Comparison of ENCODE assay signal across 29 mouse cellular contexts in the genomic region with DNA sequence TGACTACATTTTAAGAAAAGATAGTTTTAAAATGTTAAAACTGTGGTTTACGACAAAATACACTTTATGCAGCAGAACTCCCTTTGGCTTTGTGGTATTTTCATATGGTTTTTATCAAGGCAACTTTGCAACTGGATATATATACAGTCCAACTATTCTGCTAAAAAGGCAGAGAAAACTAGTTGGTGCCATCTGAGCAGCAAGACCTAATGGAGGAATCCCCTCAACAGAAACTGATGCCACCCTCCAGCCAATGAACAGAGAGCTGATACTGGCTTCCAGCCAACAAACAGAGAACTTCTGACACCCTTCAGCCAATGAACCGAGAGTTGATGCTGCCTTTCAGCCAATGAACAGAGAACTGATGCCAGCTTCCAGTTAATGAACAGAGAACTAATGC.
DNase-seq lines count a peak whose midpoint lies in the region; ATAC-seq and TF ChIP-seq lines count a peak whose summit lies in the region.
"Had no signal": no experiment of that assay in that cellular context is flagged by ENCODE, and none has a peak within 500 bp of the region (broad histone marks: within the 10 kb centered on the region; RNA-seq: fewer than 3 reads in every experiment).

No protein-coding gene starts in this region.

- no peak overlapping the region for H3K27ac ChIP-seq in limb, embryonic 14.5 days (replicated peaks; ENCODE audit: low read depth, low read length)
- H3K27ac ChIP-seq in limb, embryonic 10.5 days, result no peak overlapping the region
- H3K27ac ChIP-seq in MEL (ENCODE audit: control insufficient read depth, low read depth, low read length), result no peak overlapping the region
- H3K27ac ChIP-seq in lung, postnatal 0 days (ENCODE audit: low read length), result no peak overlapping the region
- no peak overlapping the region for H3K27ac ChIP-seq in liver, postnatal 0 days (ENCODE audit: low read depth)
- H3K27ac ChIP-seq: embryonic facial prominence, embryonic 15.5 days; forebrain, embryonic 10.5 days; forebrain, embryonic 12.5 days had no signal

- TF ChIP-seq RAD21 in MEL (IDR thresholded peaks at IDR 0.05; ENCODE audit: low read depth, low read length), result no peak

- no peak; the same call in 1 of the 2 replicates for ATAC-seq in limb, embryonic 14.5 days (ENCODE audit: low FRiP score, low read depth)
- ATAC-seq in lung, postnatal 0 days, result no peak
- ATAC-seq in liver, postnatal 0 days, result no peak
- ATAC-seq: activated CD4-positive, CD25-positive, alpha-beta regulatory T cell, adult 4 months; CD4-positive, CD25-positive, alpha-beta regulatory T cell, adult 4 months; forebrain, embryonic 14.5 days; forebrain, embryonic 16.5 days; Patski had no signal

- TF ChIP-seq EP300 in MEL (IDR thresholded peaks at IDR 0.05; ENCODE audit: low read depth in 1 of 2, low read length in 2 of 2), result no peak
- TF ChIP-seq EP300 in lung, postnatal 0 days (IDR thresholded peaks at IDR 0.05), result no peak
- no peak for TF ChIP-seq EP300 in liver, postnatal 0 days (IDR thresholded peaks at IDR 0.05; ENCODE audit: low read depth)

- no peak for TF ChIP-seq CTCF in MEL (IDR thresholded peaks at IDR 0.05 in 2 of 3, conservative IDR thresholded peaks at IDR 0.05 in 1 of 3; ENCODE audit: control insufficient read depth in 1 of 3, insufficient read depth in 1 of 3, low read depth in 2 of 3, low read length in 3 of 3, poor library complexity in 1 of 3, severe bottlenecking in 1 of 3)
- no peak for TF ChIP-seq CTCF in brain, embryonic 14.5 days (IDR thresholded peaks at IDR 0.05; ENCODE audit: borderline replicate concordance, extremely low read depth, insufficient read depth, insufficient read length)
- TF ChIP-seq CTCF in lung, postnatal 0 days (IDR thresholded peaks at IDR 0.05), result no peak
- TF ChIP-seq CTCF in liver, postnatal 0 days (IDR thresholded peaks at IDR 0.05; ENCODE audit: low read depth), result no peak

- DNase-seq in limb, embryonic 14.5 days (ENCODE audit: low spot score), result peak; percentile 30
- DNase-seq in limb, embryonic 10.5 days (ENCODE audit: low spot score), result no peak
- peak; percentile 7 for DNase-seq in 3T3-L1 (ENCODE audit: low read depth, low spot score)
- peak; percentile 1 for DNase-seq in MEL (ENCODE audit: low read depth, low spot score)
- DNase-seq in brain, embryonic 14.5 days (ENCODE audit: low read depth), result peak; percentile 2
- no peak for DNase-seq in cerebellum, postnatal 4 days (ENCODE audit: low spot score in 2 of 2)
- DNase-seq in lung, postnatal 0 days (ENCODE audit: low spot score), result no peak
- DNase-seq in liver, postnatal 0 days, result no peak
- DNase-seq: adrenal gland, adult 8-10 months; adrenal gland, postnatal 14 days; adrenal gland, postnatal 36 days; B cell, adult 2 months; cerebellum, adult 11 months; cerebellum, adult 18-20 months; cerebellum, adult 8-10 months; cerebellum, adult 9-11 months; cerebellum, postnatal 14 days; cerebellum, postnatal 36 days had no signal

- H3K9ac ChIP-seq in limb, embryonic 14.5 days (ENCODE audit: low read depth, low read length, severe bottlenecking), result no peak overlapping the region
- H3K9ac ChIP-seq in MEL (ENCODE audit: control insufficient read depth, low read depth, low read length, poor library complexity, severe bottlenecking), result no peak overlapping the region
- H3K9ac ChIP-seq in lung, postnatal 0 days (replicated peaks; ENCODE audit: low read depth), result no peak overlapping the region
- H3K9ac ChIP-seq in liver, postnatal 0 days (replicated peaks), result no peak overlapping the region
- H3K9ac ChIP-seq: embryonic facial prominence, embryonic 15.5 days; forebrain, embryonic 12.5 days had no signal

- H3K4me3 ChIP-seq in limb, embryonic 14.5 days (replicated peaks; ENCODE audit: low read length), result no peak overlapping the region
- no peak overlapping the region for H3K4me3 ChIP-seq in limb, embryonic 10.5 days
- H3K4me3 ChIP-seq in MEL (ENCODE audit: control insufficient read depth in 1 of 2, insufficient read depth in 1 of 2, low read depth in 2 of 2, low read length in 2 of 2), result no peak overlapping the region
- no peak overlapping the region for H3K4me3 ChIP-seq in lung, postnatal 0 days (ENCODE audit: low read depth, low read length)
- no peak overlapping the region for H3K4me3 ChIP-seq in liver, postnatal 0 days (ENCODE audit: low read depth, low read length)
- H3K4me3 ChIP-seq: embryonic facial prominence, embryonic 15.5 days; erythroblast, embryonic 14.5 days; forebrain, embryonic 10.5 days; forebrain, embryonic 12.5 days had no signal

- no peaks in the 10 kb centered on the region for H3K79me2 ChIP-seq in MEL (ENCODE audit: control insufficient read depth, insufficient read depth, low read length, poor library complexity)

- H3K9me3 ChIP-seq in limb, embryonic 14.5 days (ENCODE audit: control insufficient read depth, low read length), result no peaks in the 10 kb centered on the region
- no peaks in the 10 kb centered on the region for H3K9me3 ChIP-seq in limb, embryonic 10.5 days (replicated peaks)
- no peaks in the 10 kb centered on the region for H3K9me3 ChIP-seq in MEL (replicated peaks; ENCODE audit: insufficient read depth, low read length)
- no peaks in the 10 kb centered on the region for H3K9me3 ChIP-seq in lung, postnatal 0 days (ENCODE audit: low read length)
- H3K9me3 ChIP-seq in liver, postnatal 0 days (ENCODE audit: low read length), result 0 out of 2 replicates have a peak, but pooled peaks cover 2% of the 10 kb centered on the region
- H3K9me3 ChIP-seq: embryonic facial prominence, embryonic 15.5 days; forebrain, embryonic 10.5 days; forebrain, embryonic 12.5 days; G1E had no signal

- H3K36me3 ChIP-seq in limb, embryonic 14.5 days (ENCODE audit: control insufficient read depth, insufficient read depth, low read length), result no peaks in the 10 kb centered on the region
- H3K36me3 ChIP-seq in limb, embryonic 10.5 days, result no peaks in the 10 kb centered on the region
- H3K36me3 ChIP-seq in MEL (ENCODE audit: control insufficient read depth in 1 of 2, insufficient read depth in 2 of 2, low read length in 2 of 2), result no peaks in the 10 kb centered on the region
- H3K36me3 ChIP-seq in lung, postnatal 0 days (ENCODE audit: insufficient read depth, low read length), result no peaks in the 10 kb centered on the region
- no peaks in the 10 kb centered on the region for H3K36me3 ChIP-seq in liver, postnatal 0 days (replicated peaks; ENCODE audit: insufficient read depth, low read length)
- H3K36me3 ChIP-seq: embryonic facial prominence, embryonic 15.5 days; forebrain, embryonic 10.5 days; forebrain, embryonic 12.5 days; G1E had no signal

- TF ChIP-seq POLR2A in limb, embryonic 14.5 days (IDR thresholded peaks at IDR 0.05; ENCODE audit: borderline replicate concordance, extremely low read depth, insufficient read depth, insufficient read length), result no peak
- TF ChIP-seq POLR2A in MEL (IDR thresholded peaks at IDR 0.05; ENCODE audit: control insufficient read depth in 1 of 2, insufficient read depth in 1 of 2, low read depth in 1 of 2, low read length in 2 of 2, poor library complexity in 1 of 2), result no peak
- no peak for TF ChIP-seq POLR2A in brain, embryonic 14.5 days (IDR thresholded peaks at IDR 0.05; ENCODE audit: borderline replicate concordance, extremely low read depth, insufficient read depth, insufficient read length, poor library complexity, severe bottlenecking)

- H3K4me1 ChIP-seq in limb, embryonic 14.5 days (ENCODE audit: control insufficient read depth, insufficient read depth, low read length), result peaks cover 16% of the 10 kb centered on the region
- H3K4me1 ChIP-seq in limb, embryonic 10.5 days, result peaks cover 8% of the 10 kb centered on the region; the same call in 1 of the 2 replicates
- no peaks in the 10 kb centered on the region for H3K4me1 ChIP-seq in MEL (ENCODE audit: control insufficient read depth in 1 of 2, insufficient read depth in 2 of 2, low read length in 2 of 2)
- no peaks in the 10 kb centered on the region for H3K4me1 ChIP-seq in lung, postnatal 0 days (ENCODE audit: insufficient read depth, low read depth, low read length)
- no peaks in the 10 kb centered on the region for H3K4me1 ChIP-seq in liver, postnatal 0 days (ENCODE audit: insufficient read depth)
- H3K4me1 ChIP-seq: embryonic facial prominence, embryonic 15.5 days; forebrain, embryonic 10.5 days; forebrain, embryonic 12.5 days had no signal

- H3K27me3 ChIP-seq in limb, embryonic 14.5 days (ENCODE audit: control insufficient read depth, insufficient read depth, low read length), result no peaks in the 10 kb centered on the region
- H3K27me3 ChIP-seq in limb, embryonic 10.5 days (ENCODE audit: low read depth, poor library complexity, severe bottlenecking), result no peaks in the 10 kb centered on the region
- no peaks in the 10 kb centered on the region for H3K27me3 ChIP-seq in MEL (ENCODE audit: control insufficient read depth in 1 of 2, insufficient read depth in 2 of 2, low read length in 2 of 2)
- H3K27me3 ChIP-seq in lung, postnatal 0 days (replicated peaks; ENCODE audit: insufficient read depth, low read length), result no peaks in the 10 kb centered on the region
- no peaks in the 10 kb centered on the region for H3K27me3 ChIP-seq in liver, postnatal 0 days (ENCODE audit: insufficient read depth, low read length)
- H3K27me3 ChIP-seq: CH12.LX; embryonic facial prominence, embryonic 15.5 days; forebrain, embryonic 12.5 days; Patski had no signal

- 62% methylated on average over 2 of the region's 2 CpGs for WGBS in limb, embryonic 14.5 days
- 91% methylated on average over 2 of the region's 2 CpGs for WGBS in limb, embryonic 10.5 days
- 79% methylated on average over 2 of the region's 2 CpGs for whole genome bisulfite sequencing in lung, postnatal 0 days
- WGBS in liver, postnatal 0 days (ENCODE audit: insufficient replicate concordance), result 78% methylated on average over 2 of the region's 2 CpGs

- no peak overlapping the region for H3K4me2 ChIP-seq in limb, embryonic 14.5 days (replicated peaks; ENCODE audit: low read depth, low read length, severe bottlenecking)
- no peak overlapping the region for H3K4me2 ChIP-seq in lung, postnatal 0 days (replicated peaks; ENCODE audit: low read depth, low read length)
- H3K4me2 ChIP-seq in liver, postnatal 0 days (ENCODE audit: low read depth, low read length), result no peak overlapping the region
- H3K4me2 ChIP-seq: embryonic facial prominence, embryonic 15.5 days; forebrain, embryonic 12.5 days had no signal

TF ChIP-seq in MEL, 35 proteins besides CTCF, POLR2A, EP300 and RAD21 (continues in another document):
- TF ChIP-seq BHLHE40 (IDR thresholded peaks at IDR 0.05; ENCODE audit: borderline replicate concordance, low read depth, low read length) (no peak), MYC (IDR thresholded peaks at IDR 0.05; ENCODE audit: low read depth, low read length) (no peak), RCOR1 (IDR thresholded peaks at IDR 0.05; ENCODE audit: low read depth, low read length) (no peak), USF2 (IDR thresholded peaks at IDR 0.05; ENCODE audit: borderline replicate concordance in 1 of 2, insufficient read depth in 1 of 2, low read depth in 1 of 2, low read length in 2 of 2) (no peak), MAFK (IDR thresholded peaks at IDR 0.05; ENCODE audit: borderline replicate concordance, low read depth, low read length) (no peak), KAT2A (conservative IDR thresholded peaks at IDR 0.05; ENCODE audit: low read depth, low read length) (no peak), NRF1 (IDR thresholded peaks at IDR 0.05; ENCODE audit: insufficient read depth, low read depth, low read length, poor library complexity, severe bottlenecking) (no peak), GABPA (IDR thresholded peaks at IDR 0.05; ENCODE audit: low read depth, low read length) (no peak)

Comparison
In these comparisons a context has a peak if more than half of its experiments do, and no peak if none do; other contexts are left out.
1. DNase-seq: peak in limb, embryonic 14.5 days (single experiment), 3T3-L1 (single experiment), MEL (single experiment) and brain, embryonic 14.5 days (single experiment); none in limb, embryonic 10.5 days (single experiment), cerebellum, postnatal 4 days (0 of 2), lung, postnatal 0 days (single experiment) and liver, postnatal 0 days (single experiment).